Mouse (Mus musculus): ENCODE results near the gene Anapc15-ps.

The Anapc15-ps gene

DNA sequence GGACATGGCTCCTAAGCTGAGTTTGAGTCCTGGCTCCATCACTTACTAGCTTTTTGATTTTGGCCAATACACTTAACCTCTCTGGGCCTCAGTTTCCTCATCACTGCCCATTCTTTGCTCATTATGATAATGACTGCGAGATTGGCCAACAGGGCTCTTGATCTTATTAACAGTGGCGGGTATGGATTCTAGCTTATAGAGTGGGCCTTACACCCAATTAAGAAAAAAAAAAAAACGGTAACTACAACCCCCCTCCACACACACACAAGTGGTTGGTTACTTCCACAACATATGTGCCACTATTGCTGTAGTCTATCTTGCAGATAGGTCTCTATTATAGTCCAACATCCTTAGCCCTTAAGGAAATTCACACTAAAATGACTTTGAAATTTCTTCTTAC lies at the start of gene Anapc15-ps:
TSS of gene Anapc15-ps (minus strand) at position 101 of the 400 bp plus-strand sequence.
- no peak for DNase-seq (ENCODE audit: low read depth, low spot score)

GRCm38 (mm10) chr10:95722203-95722611 lies 49.0 kb upstream of the Anapc15-ps start:
- no peak for DNase-seq (ENCODE audit: low read depth, low spot score)

DNA sequence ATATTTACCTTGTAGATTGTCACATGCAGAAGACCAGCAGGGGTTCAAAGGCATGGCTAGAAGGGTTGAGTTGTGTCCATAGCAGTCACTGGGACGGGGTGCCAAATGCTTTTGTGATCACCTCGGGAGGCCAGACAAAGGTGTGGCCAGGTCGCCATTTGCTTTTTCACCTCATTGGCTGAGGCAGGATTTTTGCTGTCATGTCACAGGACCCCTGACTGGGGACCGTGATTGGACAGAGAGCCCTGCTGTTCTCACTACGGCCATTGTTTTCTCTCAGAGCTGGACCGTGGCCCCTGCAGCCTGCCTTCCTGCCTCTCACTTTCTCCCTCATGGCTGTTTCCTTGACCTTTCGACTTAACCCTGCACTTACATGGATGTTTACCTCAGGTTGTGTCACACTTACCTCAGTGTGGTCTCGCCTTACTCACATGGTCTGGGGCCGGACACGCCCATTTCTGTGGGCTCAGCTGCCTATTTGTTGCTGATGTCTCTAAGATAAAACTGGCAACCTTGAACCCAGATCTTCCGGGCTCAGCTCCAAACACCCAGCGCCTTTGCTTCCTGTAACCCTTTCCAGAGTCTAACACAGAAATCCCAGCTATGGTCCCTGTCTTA lies 47.0 kb upstream of the Anapc15-ps start:
- peak; percentile 84 for DNase-seq (ENCODE audit: low read depth, low spot score)

DNA sequence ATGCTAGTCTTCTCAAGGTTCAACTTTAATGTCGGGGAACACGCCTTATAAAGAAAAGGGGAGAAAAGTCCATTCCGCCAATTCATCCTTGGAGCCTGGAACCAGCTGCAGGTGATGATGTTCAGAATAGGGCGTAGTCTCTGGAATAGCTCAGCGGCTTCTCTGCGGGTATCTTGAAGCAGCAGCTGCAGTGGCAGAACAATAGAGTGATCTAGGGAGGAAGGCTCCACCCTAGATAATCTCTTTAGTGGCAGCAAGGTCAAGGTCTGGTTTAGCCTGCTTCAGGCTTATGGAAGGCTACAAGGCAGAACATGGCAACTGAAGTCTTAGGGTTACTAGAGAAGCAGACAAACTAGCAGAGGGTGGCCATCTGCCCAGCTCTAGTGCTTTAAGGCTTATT lies 46.2 kb upstream of the Anapc15-ps start:
- peak; percentile 94 for DNase-seq (ENCODE audit: low read depth, low spot score)

DNA sequence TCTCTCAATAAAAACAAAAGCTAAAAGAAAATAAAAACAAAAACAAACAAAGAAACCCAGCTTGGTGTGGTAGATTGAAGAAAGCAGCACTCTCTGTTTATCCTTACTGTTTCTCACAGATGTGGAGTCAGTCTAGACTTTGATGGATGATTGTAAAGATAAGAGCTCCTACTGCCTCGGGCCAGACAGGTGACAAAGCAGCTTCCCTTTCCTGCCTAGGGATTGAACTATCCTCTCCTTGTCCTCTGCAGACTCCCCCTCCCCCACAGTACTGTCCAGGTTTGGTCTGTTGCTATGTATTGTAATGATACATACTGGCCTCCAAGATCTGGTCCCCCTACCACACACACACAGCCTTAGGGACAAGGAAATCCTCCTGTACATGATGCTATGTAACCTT lies 45.5 kb upstream of the Anapc15-ps start:
- peak; percentile 82 for DNase-seq (ENCODE audit: low read depth, low spot score)

DNA sequence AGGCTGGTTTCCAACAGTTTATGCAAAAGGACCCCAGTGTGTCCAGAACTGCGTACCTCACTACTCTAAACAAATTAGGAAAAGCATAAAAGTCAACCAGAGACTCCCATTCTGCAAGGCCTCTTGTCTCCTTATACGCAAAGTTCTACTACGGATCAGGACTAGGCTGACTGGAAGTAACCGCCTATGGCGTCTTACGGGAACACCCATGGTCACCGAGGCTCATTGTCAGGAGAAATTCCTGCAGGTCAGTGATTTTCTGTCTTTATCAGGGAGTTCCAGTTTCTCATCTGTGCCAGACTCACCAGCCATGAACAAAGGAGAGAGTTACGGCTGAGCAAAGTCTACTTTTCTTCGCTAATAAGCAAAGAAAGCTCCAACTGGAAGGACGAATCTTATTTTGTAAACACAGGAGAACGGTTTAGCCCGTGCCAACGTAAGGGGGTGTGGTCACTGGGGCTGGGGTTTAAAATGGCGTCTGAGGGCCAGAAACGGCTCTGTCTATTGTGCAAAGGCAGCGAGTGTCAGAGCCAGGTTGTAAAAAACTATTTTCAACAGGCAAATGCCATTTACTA lies 43.9 kb upstream of the Anapc15-ps start:
- DNase-seq (ENCODE audit: low read depth, low spot score): peak; percentile 62

- no peak for DNase-seq (ENCODE audit: low read depth, low spot score)
These were observed 42.4 kb upstream of the Anapc15-ps start for GRCm38 (mm10) chr10:95715687-95716086.

GRCm38 (mm10) chr10:95712221-95712620 lies 39.0 kb upstream of the Anapc15-ps start:
- DNase-seq (ENCODE audit: low read depth, low spot score): no peak

- DNase-seq (ENCODE audit: low read depth, low spot score): no peak
These were observed 36.8 kb upstream of the Anapc15-ps start for GRCm38 (mm10) chr10:95709903-95710660.

DNA sequence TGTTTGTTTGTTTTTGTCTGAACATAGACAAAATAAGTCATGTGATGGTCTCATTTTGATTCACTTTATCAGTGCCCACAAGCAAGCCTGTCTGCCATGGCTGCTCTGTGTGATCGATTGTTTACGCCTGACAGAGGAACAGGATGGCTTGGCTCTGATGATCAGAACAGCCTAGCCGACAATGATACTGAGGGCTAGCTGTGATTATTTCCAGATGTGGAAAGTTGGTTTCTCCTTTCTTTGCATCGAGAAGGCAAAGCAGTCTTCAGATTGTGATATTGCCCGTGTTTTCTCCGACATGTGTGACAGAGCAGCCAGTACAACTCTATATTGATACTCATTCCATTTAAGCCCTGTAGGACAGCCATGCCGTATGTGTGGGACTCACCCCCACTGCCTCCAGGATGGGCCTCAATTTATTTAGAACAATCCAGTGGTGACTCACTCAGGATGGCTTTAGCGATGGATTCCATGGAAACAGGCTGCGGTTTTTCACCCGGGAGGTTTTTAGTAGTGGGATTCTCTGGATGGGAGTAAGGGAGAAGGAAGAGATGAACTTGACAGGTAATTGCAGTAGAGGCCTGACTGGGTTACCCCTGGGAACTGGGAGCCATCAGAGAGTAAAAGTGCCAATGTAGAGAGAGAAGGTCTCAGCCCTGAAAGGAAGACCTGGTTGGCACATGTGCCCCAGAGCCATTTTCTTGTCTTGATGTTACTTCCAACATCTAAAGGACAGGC lies 36.1 kb upstream of the Anapc15-ps start:
- DNase-seq (ENCODE audit: low read depth, low spot score): no peak

DNA sequence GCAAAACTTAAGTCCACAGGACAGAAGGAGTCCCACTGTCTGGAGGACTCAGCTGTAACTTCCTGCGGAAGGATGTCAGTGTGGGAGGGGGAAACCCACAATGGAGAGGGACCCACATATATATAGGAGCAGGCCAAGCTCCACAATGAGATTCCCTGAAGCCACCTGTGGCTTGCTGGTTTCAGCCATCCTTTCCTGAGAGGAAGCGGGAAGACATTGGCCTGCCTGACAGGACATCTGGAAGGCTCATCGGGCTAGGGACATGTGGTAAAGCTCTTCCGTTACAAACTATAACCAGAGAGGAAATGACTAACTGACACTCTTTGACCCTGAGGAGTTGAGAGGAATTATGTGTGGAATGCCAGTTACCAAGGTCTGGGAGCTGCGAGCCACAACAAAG lies 34.8 kb upstream of the Anapc15-ps start:
- DNase-seq (ENCODE audit: low read depth, low spot score): no peak

DNA sequence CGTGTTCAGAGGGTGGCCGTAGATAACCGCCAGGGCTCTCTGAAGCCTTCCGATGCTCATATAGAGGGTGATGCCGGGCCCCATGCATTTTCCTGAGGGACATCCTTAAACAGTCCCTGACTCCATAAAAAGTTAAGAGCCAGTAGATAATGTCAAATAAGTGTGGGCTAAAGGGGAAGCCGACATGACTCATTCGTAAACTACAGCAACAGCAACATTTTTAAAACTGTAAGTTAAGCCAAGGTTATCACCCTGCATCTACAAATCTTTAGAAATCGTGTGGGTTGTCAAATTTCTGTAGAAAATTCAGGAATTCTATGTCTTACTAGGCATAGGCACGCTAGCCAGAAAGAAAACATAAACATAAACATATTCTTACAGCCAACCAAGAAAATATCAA lies 33.6 kb upstream of the Anapc15-ps start:
- DNase-seq (ENCODE audit: low read depth, low spot score): no peak

DNA sequence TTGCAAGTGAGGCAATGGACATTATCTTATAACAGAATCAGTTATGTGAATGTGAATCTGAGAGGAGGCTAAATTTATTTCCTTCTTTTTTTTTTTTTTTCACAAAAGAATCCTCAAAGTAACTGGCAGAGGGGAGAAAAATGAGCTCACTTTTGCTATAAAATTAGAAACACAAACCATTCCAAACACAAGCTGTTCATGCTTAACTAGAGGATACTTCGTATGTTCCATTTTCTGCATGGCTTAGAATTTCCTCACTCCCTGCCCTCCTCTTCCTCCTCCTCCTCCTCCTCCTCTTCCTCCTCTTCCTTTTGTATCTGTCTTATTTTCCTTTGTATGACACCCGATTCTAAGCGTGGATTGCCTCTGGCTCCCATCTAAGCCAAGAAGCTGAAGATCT lies 32.5 kb upstream of the Anapc15-ps start:
- no peak for DNase-seq (ENCODE audit: low read depth, low spot score)

- no peak for DNase-seq (ENCODE audit: low read depth, low spot score)
These were observed 31.6 kb upstream of the Anapc15-ps start for GRCm38 (mm10) chr10:95704847-95705246.

DNA sequence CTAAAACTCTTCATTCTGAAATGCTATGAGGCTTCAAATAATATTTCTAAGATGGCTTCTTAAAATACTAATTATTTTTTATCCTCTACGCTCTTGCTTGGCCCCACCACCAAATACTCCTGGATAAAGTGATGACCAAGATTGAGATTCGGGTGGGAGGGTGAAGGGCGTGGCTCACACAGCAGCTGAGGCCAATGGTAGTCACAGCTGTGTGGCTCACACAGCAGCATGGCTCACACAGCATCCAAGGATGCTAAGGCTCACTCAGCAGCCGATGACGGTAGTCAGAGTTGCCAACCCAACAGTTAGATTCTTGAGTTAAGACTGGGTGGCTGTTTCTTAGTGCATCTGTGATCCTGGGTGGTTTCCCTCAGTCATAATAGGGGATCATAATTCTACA lies 30.5 kb upstream of the Anapc15-ps start:
- DNase-seq (ENCODE audit: low read depth, low spot score): no peak

DNA sequence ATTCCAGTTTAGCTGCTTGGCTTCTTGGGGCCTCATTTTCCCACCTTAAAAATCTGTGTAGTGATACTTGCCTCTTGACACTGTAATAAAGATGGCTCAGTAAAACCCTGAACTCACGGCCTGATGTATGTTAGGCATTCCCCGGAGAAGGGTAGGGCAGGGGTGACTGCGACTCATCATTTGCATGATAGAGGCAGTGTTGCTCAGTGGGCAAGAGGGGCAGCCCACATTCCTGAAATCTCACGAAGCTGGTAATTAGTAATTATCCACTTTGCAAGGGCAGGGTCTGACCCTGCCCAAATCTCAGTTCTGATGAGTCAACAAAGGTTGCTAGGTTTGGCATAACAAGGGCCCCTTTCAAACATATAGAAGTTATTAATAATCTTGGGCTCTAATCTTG lies 27.2 kb upstream of the Anapc15-ps start:
- DNase-seq (ENCODE audit: low read depth, low spot score): peak; percentile 69

DNA sequence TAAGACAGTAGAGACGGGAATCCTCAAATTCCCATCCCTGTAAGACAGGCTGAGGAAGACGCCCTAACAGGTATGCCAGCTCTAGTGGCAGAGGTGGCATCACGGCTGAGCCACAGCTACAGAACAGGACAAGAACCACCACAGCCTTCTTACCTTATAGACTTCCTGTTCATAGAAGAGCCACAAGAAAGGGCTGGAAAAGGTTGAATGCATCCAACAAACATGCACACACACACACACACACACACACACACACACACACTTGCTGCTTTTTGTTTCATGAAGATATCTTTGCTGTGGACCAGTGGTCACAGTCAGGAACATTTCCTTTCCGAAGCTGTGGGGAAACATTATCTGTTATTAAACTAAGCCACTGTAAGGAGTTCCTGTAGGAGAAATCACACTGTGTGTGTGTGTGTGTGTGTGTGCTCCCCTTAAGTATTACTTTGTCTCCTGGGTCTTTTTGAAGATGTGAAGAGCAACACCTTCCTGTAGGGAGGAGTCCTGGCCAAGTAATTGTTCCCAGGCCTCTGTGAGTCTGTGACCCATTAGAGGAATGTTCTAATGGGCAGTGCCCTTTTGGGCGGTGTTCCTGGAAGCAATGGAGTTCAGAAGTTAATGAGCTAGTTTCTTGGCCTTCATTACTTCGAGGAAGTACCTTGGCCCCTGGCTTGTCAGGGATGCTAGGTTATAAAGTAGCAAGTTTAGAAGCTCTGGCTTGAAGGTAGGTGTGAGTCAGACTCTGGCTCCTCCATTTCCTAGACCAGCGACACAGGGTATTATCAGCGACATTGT lies 25.9 kb upstream of the Anapc15-ps start:
- DNase-seq (ENCODE audit: low read depth, low spot score): no peak

DNA sequence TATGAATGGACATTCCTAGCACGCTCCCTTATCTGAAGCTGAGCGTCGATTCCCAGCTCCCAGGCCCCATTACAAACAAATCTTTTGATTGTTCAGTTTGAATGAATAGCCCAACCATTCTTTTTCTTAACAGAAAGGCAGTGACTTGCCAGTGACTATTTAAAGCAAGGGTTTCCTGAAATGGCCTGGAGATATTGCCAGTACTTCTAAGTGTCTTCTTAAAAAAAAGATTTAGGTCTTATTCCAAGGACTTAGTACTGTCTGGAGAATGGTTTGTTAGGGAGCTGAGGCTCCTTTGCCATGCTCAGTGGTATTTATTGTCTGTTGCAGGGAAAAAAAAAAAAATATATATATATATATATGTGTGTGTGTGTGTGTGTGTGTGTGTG lies 23.0 kb upstream of the Anapc15-ps start:
- DNase-seq (ENCODE audit: low read depth, low spot score): no peak

DNA sequence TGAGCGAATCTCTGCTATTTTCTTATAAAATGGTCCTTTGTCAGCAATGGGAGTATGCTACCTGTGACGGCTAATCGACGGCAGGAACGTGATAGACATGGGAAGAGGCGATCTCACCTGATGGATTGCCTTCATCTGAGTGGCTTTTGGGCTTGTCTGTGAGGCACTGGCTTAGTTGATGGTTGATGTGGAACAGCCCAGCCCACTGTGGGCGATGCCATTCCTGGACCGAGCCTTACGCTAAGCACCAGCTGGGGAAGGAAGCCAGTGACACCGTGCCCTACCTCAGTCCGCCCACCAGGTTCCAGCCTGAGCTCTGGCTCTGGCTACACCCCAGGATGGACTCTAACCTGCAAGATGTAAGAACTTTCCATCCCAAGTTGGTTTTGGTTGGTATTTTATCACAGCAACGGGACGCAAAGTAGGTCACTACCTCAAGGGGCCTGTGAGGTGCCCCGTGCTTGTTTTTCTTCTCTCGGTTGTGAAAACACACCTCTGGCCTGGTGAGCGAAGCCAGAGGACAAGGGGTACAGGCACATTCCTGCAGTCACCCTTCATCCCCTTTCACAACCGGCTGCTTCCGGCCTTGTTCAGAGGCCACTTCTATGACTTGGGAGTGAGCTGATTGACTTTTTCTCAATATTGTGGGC lies 22.5 kb upstream of the Anapc15-ps start:
- no peak for DNase-seq (ENCODE audit: low read depth, low spot score)

DNA sequence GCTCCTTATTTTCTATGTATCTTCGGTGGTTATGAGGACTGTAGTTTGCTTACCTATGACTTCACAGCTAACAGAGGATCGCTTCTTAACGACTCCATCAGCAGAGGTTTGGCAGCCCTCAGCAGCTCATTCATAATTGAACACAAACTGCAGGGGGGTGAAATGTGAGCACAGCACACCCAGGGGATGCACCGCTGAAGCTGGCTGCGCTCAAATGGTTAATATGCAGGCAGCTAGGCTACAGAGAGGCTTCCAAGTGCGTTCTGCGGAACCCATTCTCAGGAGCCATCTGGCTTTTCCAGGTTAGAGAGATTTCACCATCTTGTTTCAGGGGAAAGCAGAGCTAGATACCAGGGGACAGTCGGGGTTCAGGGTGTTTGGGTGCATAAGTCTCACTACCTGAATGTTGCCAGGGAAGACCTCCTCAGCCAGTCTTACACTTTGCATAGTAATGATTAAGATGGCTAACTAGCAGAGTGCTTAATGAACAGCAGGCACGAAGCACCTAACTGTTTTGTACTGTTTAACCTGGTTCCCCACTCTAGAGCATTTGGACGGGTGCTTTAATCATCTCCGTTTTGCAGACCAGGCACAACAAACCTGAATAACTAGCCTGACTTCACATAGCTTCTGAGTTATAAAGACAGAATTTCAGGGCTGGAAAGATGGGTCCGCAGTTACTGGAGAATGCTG lies 21.5 kb upstream of the Anapc15-ps start:
- no peak for DNase-seq (ENCODE audit: low read depth, low spot score)

Measured in ZHBTc4 (cell line).